Mouse (Mus musculus) embryonic stem cell, embryonic (primary cell): Measurements from ENCODE around the gene Rpp30.

Experiments used
- CTCF ChIA-PET, 4 experiments: fragments of 300-600 bp in 2 of 4; fragments of 350-600 bp in 2 of 4; sonication (Branson Sonifier 250); formaldehyde crosslinking; loops; one replicate each; lab custom pipeline; 2022; ENCODE audit warnings: inconsistent platforms in 2 of 4; lab: Charles Lee
- POLR2A ChIA-PET, 4 experiments: fragments of 300-600 bp in 2 of 4; fragments of 350-600 bp in 2 of 4; sonication (Branson Sonifier 250); formaldehyde crosslinking; loops; one replicate each; lab custom pipeline; 2022; ENCODE audit warnings: antibody characterized with exemption in 4 of 4, inconsistent platforms in 1 of 4; lab: Charles Lee

Rpp30 gene

GRCm38 (mm10) chr19:36150241-36151007, 66.9 kb downstream of the Rpp30 start:
- POLR2A ChIA-PET, result interaction anchor here in 1 of 4 experiments (0.5 kb wide), 1 partner anchor 576 kb away, joined by 4 read pairs; no protein-coding TSS in a partner anchor

More at GRCm38 (mm10) chr19:36150241-36151007, 66.9 kb downstream of the Rpp30 start:
- CTCF ChIA-PET, result interaction anchor here in 1 of 4 experiments (1.3 kb wide), 1 partner anchor 290 kb away, joined by 3 read pairs; no protein-coding TSS in a partner anchor
